Mouse (Mus musculus): ENCODE data around the gene Srsf2. TPM values are rescaled to one million over a fixed set of nuclear protein-coding genes. Genes with fewer than 3 reads are reported as not detected.

Srsf2 gene
- polyA plus RNA-seq, 1 experiment: 448 TPM

DNA sequence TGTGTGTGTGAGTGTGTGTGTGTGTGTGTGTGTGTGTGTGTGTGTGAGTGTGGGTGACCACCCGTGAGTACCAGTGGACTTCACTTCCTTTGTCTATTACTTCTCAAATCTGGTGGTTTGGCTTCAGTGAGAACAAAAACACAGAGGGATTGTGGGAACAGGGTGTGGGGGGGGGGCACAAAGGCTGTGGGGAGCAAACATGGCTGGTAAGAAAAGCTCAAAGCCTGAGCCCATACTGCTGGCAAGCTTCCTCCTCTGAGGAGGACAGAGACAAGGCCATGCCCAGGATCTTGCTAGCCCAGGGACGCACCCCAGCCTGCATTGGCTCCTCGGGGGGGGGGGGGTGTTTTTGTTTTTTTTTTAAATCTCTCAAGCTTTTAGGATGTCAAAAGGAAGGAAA, 45.4 kb downstream of the Srsf2 start:
- no peak overlapping the region for H3K4me3 ChIP-seq (replicated peaks; ENCODE audit: extremely low read depth, low read depth, low read length)
- 37% methylated on average over 3 of the region's 3 CpGs for WGBS
- H3K4me1 ChIP-seq (ENCODE audit: control insufficient read depth, insufficient read depth, low read length): peaks cover 3% of the 10 kb centered on the region
- no peak for DNase-seq
- TF ChIP-seq POLR2A (IDR thresholded peaks at IDR 0.05; ENCODE audit: borderline replicate concordance, extremely low read depth, low read depth, low read length): no peak
- TF ChIP-seq CTCF (IDR thresholded peaks at IDR 0.05; ENCODE audit: insufficient read depth, low read length): no peak

DNA sequence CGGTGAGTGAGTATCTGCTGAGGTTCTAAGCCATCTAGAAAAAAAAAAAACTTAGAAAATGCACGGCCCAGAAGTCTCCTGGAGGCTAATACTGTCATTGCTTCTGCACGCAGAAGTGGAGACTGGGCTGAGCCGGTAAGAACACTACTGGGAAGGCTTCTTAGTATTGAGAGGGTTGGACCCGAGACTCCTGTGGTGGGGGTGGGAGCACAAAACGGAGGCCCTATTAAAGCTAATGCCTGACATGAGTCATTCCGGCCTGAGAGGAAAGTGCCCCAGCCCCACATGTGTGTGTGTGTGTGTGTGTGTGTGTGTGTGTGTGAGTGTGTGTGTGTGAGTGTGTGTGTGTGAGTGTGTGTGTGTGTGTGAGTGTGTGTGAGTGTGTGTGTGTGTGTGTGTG, 45.8 kb downstream of the Srsf2 start:
- Histone ChIP-seq H3K4me3 (replicated peaks; ENCODE audit: extremely low read depth, low read depth, low read length) (no peak overlapping the region), H3K4me1 (ENCODE audit: control insufficient read depth, insufficient read depth, low read length) (peaks cover 2% of the 10 kb centered on the region)
- 44% methylated on average over 7 of the region's 7 CpGs for whole genome bisulfite sequencing
- DNase-seq: no peak
- TF ChIP-seq CTCF (IDR thresholded peaks at IDR 0.05; ENCODE audit: insufficient read depth, low read length): no peak
- TF ChIP-seq POLR2A (IDR thresholded peaks at IDR 0.05; ENCODE audit: borderline replicate concordance, extremely low read depth, low read depth, low read length): no peak

DNA sequence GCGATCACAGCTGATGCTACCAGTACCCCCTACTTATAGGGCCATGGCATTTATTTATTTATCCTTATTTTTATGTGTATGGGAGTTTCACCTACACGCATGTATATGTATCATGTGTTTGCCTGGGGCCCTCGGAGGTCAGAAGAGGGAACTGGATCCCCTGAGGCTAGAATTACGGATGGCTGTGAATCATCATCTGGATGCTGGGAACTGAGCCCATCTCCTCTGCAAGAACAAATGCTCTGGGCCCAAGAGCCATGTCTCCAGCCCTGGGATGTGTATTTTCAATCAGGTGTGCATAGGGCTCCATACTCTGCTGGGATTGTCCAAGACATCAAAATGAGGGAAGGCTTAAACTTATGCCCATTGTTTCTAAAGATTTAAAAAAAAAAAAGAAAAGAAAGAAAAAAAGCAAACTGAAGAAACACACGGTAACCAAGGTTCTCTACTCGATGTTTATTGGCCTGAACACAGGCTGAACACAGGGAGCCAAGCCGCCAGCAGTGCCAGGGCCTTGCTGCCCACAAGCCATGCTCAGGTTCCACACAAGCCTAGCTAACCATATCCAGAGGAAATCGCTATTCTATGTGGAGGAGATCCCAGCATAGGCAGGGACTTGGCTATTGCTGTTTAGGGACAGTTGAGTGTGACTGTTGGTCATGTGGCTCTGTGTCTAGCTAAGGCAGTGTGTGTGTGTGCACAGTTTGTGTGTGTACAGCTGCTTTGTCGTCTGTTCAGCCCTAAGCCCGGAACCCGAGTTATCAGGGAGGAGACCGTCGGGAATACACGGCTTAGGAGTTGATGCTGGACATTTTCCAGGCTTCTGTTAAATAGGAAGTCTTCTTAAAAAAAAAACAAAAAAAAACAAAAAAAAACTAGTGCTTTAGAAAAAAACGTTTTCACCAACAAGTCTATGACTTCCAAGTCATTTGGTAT, 46.5 kb downstream of the Srsf2 start:
- H3K4me1 ChIP-seq (ENCODE audit: control insufficient read depth, insufficient read depth, low read length): peaks cover 2% of the 10 kb centered on the region
- WGBS: 57% methylated on average over 15 of the region's 15 CpGs
- H3K4me3 ChIP-seq (replicated peaks; ENCODE audit: extremely low read depth, low read depth, low read length): no peak overlapping the region
- TF ChIP-seq CTCF (IDR thresholded peaks at IDR 0.05; ENCODE audit: insufficient read depth, low read length) (no peak), POLR2A (IDR thresholded peaks at IDR 0.05; ENCODE audit: borderline replicate concordance, extremely low read depth, low read depth, low read length) (no peak)
- DNase-seq: no peak

DNA sequence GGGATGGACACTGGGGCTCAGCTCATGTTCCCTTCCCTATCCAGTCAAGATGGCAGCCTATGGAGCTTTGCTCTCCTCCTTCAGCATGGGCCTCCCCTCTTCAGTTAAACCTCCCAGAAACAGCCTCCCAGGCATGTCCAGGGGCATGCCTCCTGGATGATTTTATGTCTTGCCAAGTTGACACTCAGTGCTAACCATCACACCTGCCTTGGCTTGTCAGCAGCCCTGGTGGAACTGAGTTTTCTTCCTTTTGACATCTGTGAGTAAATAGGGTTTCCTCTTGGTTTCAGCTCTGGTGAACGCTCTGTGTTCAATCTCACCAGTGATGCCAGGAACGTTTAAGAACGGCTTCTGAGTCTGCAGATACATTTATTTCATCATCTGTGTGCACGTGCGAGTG, 50.2 kb downstream of the Srsf2 start:
- WGBS: 78% methylated on average over 5 of the region's 5 CpGs
- H3K4me3 ChIP-seq (replicated peaks; ENCODE audit: extremely low read depth, low read depth, low read length): no peak overlapping the region
- H3K4me1 ChIP-seq (ENCODE audit: control insufficient read depth, insufficient read depth, low read length): no peaks in the 10 kb centered on the region
- no peak for DNase-seq
- no peak for TF ChIP-seq CTCF (IDR thresholded peaks at IDR 0.05; ENCODE audit: insufficient read depth, low read length)
- no peak for TF ChIP-seq POLR2A (IDR thresholded peaks at IDR 0.05; ENCODE audit: borderline replicate concordance, extremely low read depth, low read depth, low read length)

DNA sequence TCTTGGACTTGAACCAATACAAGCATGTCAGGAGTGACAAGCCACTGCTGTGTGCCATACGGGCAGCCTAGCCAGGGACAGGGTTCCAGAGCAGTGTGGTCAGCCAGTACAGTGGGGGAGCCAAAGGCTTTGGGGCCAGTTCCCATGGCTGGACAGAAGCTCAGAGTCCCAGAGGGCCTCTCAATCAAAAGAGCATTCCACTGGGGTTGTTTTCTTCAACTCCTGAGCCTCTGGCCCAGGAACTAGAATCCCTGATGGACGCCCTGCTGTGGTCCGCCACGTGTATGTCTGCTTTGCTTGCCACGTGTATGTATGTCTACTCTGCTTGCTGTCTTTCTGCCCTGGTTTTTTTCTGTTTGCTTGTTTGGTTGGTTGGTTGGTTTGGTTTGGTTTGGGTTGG, 51.8 kb downstream of the Srsf2 start:
- DNase-seq: no peak

More for the DNA sequence above, 51.8 kb downstream of the Srsf2 start:
- no peak overlapping the region for H3K4me3 ChIP-seq (replicated peaks; ENCODE audit: extremely low read depth, low read depth, low read length)
- WGBS: 59% methylated on average over 5 of the region's 5 CpGs
- H3K4me1 ChIP-seq (ENCODE audit: control insufficient read depth, insufficient read depth, low read length): no peaks in the 10 kb centered on the region
- no peak for TF ChIP-seq CTCF (IDR thresholded peaks at IDR 0.05; ENCODE audit: insufficient read depth, low read length)
- TF ChIP-seq POLR2A (IDR thresholded peaks at IDR 0.05; ENCODE audit: borderline replicate concordance, extremely low read depth, low read depth, low read length): no peak

Other genes with a start within 250 kb of the Srsf2 start
- gene Rhbdf2, start 226.1 kb downstream of the Srsf2 start, polyA plus RNA-seq (2012; rRNA removed): 82.2 and 87.8 TPM in 2 replicates
- 2.8 and 5.6 TPM in 2 replicates for gene Prcd, start 199.6 kb downstream of the Srsf2 start, polyA plus RNA-seq (2012; rRNA removed)
- 33.6 and 41.2 TPM in 2 replicates for gene Cygb, start 198.8 kb downstream of the Srsf2 start, polyA plus RNA-seq (2012; rRNA removed)
- 0.26 and 0.28 TPM in 2 replicates for gene St6galnac1, start 77.6 kb downstream of the Srsf2 start, polyA plus RNA-seq (2012; rRNA removed)
- gene Mxra7, start 25.0 kb downstream of the Srsf2 start, polyA plus RNA-seq (2012; rRNA removed): 70.1 and 172 TPM in 2 replicates
- 26.2 and 26.4 TPM in 2 replicates for gene Mettl23, start 9.8 kb downstream of the Srsf2 start, polyA plus RNA-seq (2012; rRNA removed)
- gene Jmjd6, start 9.6 kb downstream of the Srsf2 start, polyA plus RNA-seq (2012; rRNA removed): 23.8 and 26.8 TPM in 2 replicates
- gene Mfsd11, start 654 bp downstream of the Srsf2 start, polyA plus RNA-seq (2012; rRNA removed): 22.3 and 22.5 TPM in 2 replicates
- gene Mgat5b, start 65.8 kb upstream of the Srsf2 start, polyA plus RNA-seq (2012; rRNA removed): 0.13 and 0.43 TPM in 2 replicates

Data from lung, adult 2 months (tissue).